Comparison of ENCODE assay signal across 20 mouse cellular contexts in genomic region chr8:91317567-91318227, GRCm38 (mm10). TPM values are rescaled to one million over a fixed set of nuclear protein-coding genes. Genes with fewer than 3 reads are reported as not detected.
DNase-seq lines count a peak whose midpoint lies in the region; ATAC-seq and TF ChIP-seq lines count a peak whose summit lies in the region.
"Had no signal": no experiment of that assay in that cellular context is flagged by ENCODE, and none has a peak within 500 bp of the region (broad histone marks: within the 10 kb centered on the region; RNA-seq: fewer than 3 reads in every experiment).

No protein-coding gene starts in this region.

- no peak for TF ChIP-seq CTCF in CH12.LX (conservative IDR thresholded peaks at IDR 0.05 in 1 of 2, IDR thresholded peaks at IDR 0.05 in 1 of 2; ENCODE audit: low read depth in 2 of 2, low read length in 2 of 2)

- H3K4me1 ChIP-seq in CH12.LX (ENCODE audit: control insufficient read depth in 1 of 2, insufficient read depth in 2 of 2) (peaks cover 0 to 27% of the 10 kb centered on the region in 2 experiments; a peak in 2 of 4 replicates), ES-E14 (ENCODE audit: control insufficient read depth in 2 of 2, insufficient read depth in 2 of 2, low read length in 2 of 2, poor library complexity in 1 of 2) (no peaks in the 10 kb centered on the region)
- peaks cover 23% of the 10 kb centered on the region for H3K4me1 ChIP-seq in forebrain, embryonic 15.5 days

- TF ChIP-seq EP300 in CH12.LX (IDR thresholded peaks at IDR 0.05; ENCODE audit: low read length): no peak

- no peak overlapping the region for H3K27ac ChIP-seq in CH12.LX (ENCODE audit: insufficient read depth, low read depth)
- H3K27ac ChIP-seq in ES-E14 (ENCODE audit: insufficient read depth, low read depth, low read length, poor library complexity, severe bottlenecking): no peak overlapping the region
- H3K27ac ChIP-seq in forebrain, embryonic 15.5 days (replicated peaks): no peak overlapping the region
- H3K27ac ChIP-seq: embryonic facial prominence, embryonic 10.5 days; embryonic facial prominence, embryonic 12.5 days; forebrain, embryonic 10.5 days; forebrain, embryonic 12.5 days had no signal

- no peak for TF ChIP-seq RAD21 in CH12.LX (IDR thresholded peaks at IDR 0.05; ENCODE audit: low read depth, low read length)

- H3K9ac ChIP-seq in CH12.LX (ENCODE audit: insufficient read depth, low read depth): no peak overlapping the region
- H3K9ac ChIP-seq in ES-E14 (ENCODE audit: insufficient read depth, low read depth, low read length, poor library complexity, severe bottlenecking): no peak overlapping the region
- H3K9ac ChIP-seq in forebrain, embryonic 15.5 days (replicated peaks): no peak overlapping the region
- H3K9ac ChIP-seq: embryonic facial prominence, embryonic 12.5 days; forebrain, embryonic 12.5 days; forebrain, postnatal 0 days had no signal

- no peaks in the 10 kb centered on the region for H3K27me3 ChIP-seq in CH12.LX (replicated peaks)
- no peaks in the 10 kb centered on the region for H3K27me3 ChIP-seq in forebrain, embryonic 15.5 days
- H3K27me3 ChIP-seq: embryonic facial prominence, embryonic 12.5 days; forebrain, embryonic 12.5 days had no signal

- peaks cover 0 to 53% of the 10 kb centered on the region in 2 experiments for H3K36me3 ChIP-seq in CH12.LX (replicated peaks in 1 of 2; ENCODE audit: control insufficient read depth in 1 of 2, insufficient read depth in 1 of 2, low read length in 1 of 2)
- no peaks in the 10 kb centered on the region for H3K36me3 ChIP-seq in ES-E14 (ENCODE audit: control insufficient read depth, insufficient read depth, low read length, poor library complexity, severe bottlenecking)
- H3K36me3 ChIP-seq in forebrain, embryonic 15.5 days: no peaks in the 10 kb centered on the region
- H3K36me3 ChIP-seq: embryonic facial prominence, embryonic 12.5 days; forebrain, embryonic 12.5 days had no signal

- in situ Hi-C loops in CH12.LX (cut with MboI; ENCODE audit: low pct_ligation_motif_present, low pct_unique_long_range_greater_than_20kb, low sequenced_read_pairs): no loop called here
- in situ Hi-C loops in ES-E14 (cut with MboI; ENCODE audit: low sequenced_read_pairs in 2 of 2, unreplicated experiment in 2 of 2): no loop called here

- H3K4me2 ChIP-seq in CH12.LX (ENCODE audit: insufficient read depth, low read depth, poor library complexity, severe bottlenecking): no peak overlapping the region
- H3K4me2 ChIP-seq in forebrain, embryonic 15.5 days (replicated peaks): no peak overlapping the region
- H3K4me2 ChIP-seq: embryonic facial prominence, embryonic 12.5 days; forebrain, embryonic 12.5 days had no signal

- peaks cover 27% of the 10 kb centered on the region for H3K79me2 ChIP-seq in CH12.LX (replicated peaks; ENCODE audit: control insufficient read depth, extremely low read depth, insufficient read depth, poor library complexity, severe bottlenecking)

- WGBS in forebrain, embryonic 15.5 days: 90% methylated on average over 5 of the region's 5 CpGs

- no peak overlapping the region for H3K4me3 ChIP-seq in CH12.LX (replicated peaks in 1 of 3; ENCODE audit: low read depth in 2 of 3, low read length in 2 of 3, poor library complexity in 1 of 3)
- no peak overlapping the region for H3K4me3 ChIP-seq in ES-E14 (ENCODE audit: insufficient read depth in 1 of 2, low read depth in 1 of 2, low read length in 2 of 2, poor library complexity in 1 of 2, severe bottlenecking in 1 of 2)
- no peak overlapping the region for H3K4me3 ChIP-seq in forebrain, embryonic 15.5 days
- H3K4me3 ChIP-seq: embryonic facial prominence, embryonic 10.5 days; embryonic facial prominence, embryonic 12.5 days; forebrain, embryonic 10.5 days; forebrain, embryonic 12.5 days had no signal

- dilution Hi-C loops in CH12.LX (cut with MboI; ENCODE audit: extremely low pct_ligation_motif_present, extremely low pct_unique_long_range_greater_than_20kb, low sequenced_read_pairs): no loop called here

- no peak for TF ChIP-seq POLR2A in CH12.LX (IDR thresholded peaks at IDR 0.05; ENCODE audit: low read depth, low read length)

- DNase-seq in CH12.LX (ENCODE audit: extremely low read depth) (no peak), ES-E14 (ENCODE audit: low read depth, low spot score) (no peak), MEL-GATA-1-ER (ENCODE audit: extremely low read depth, low read depth) (peak; percentile 16)
- DNase-seq in spleen, postnatal 14 days (ENCODE audit: low spot score in 2 of 2): no peak
- DNase-seq: adrenal gland, adult 2 months; adrenal gland, postnatal 10 days; adrenal gland, postnatal 25 days; cerebellum, adult 11-12 months; cerebellum, adult 2 months; cerebellum, adult 9-10 months; cerebellum, postnatal 10 days; cerebellum, postnatal 25 days; forebrain, postnatal 0 days had no signal

- no peaks in the 10 kb centered on the region for H3K9me3 ChIP-seq in CH12.LX (replicated peaks; ENCODE audit: low read length)
- H3K9me3 ChIP-seq in ES-E14 (ENCODE audit: control insufficient read depth, insufficient read depth, low read depth, low read length): no peaks in the 10 kb centered on the region
- H3K9me3 ChIP-seq in forebrain, embryonic 15.5 days: no peaks in the 10 kb centered on the region
- H3K9me3 ChIP-seq: embryonic facial prominence, embryonic 10.5 days; embryonic facial prominence, embryonic 12.5 days; forebrain, embryonic 10.5 days; forebrain, embryonic 12.5 days had no signal

- ATAC-seq in erythroid progenitor cell, adult 5-6 weeks (replicated peaks; ENCODE audit: low FRiP score, poor library complexity, severe bottlenecking): no peak
- no peak for ATAC-seq in forebrain, embryonic 15.5 days (replicated peaks)
- ATAC-seq: forebrain, embryonic 14.5 days; forebrain, postnatal 0 days had no signal

TF ChIP-seq in CH12.LX, 34 proteins besides CTCF, POLR2A, EP300 and RAD21:
- TF ChIP-seq NELFE (IDR thresholded peaks at IDR 0.05; ENCODE audit: low read depth, low read length) (no peak), USF1 (IDR thresholded peaks at IDR 0.05; ENCODE audit: low read depth, low read length) (no peak), NRF1 (IDR thresholded peaks at IDR 0.05; ENCODE audit: low read depth, low read length) (no peak), BHLHE40 (IDR thresholded peaks at IDR 0.05; ENCODE audit: low read depth, low read length) (no peak), ZKSCAN1 (IDR thresholded peaks at IDR 0.05; ENCODE audit: borderline replicate concordance, low read depth, low read length) (no peak), MAFK (IDR thresholded peaks at IDR 0.05; ENCODE audit: insufficient replicate concordance, low read length) (peak; percentile 94), MAX (IDR thresholded peaks at IDR 0.05; ENCODE audit: low read length) (no peak)

TF ChIP-seq in ES-E14, 5 proteins besides CTCF, POLR2A, EP300 and RAD21:
- TF ChIP-seq MAFK (IDR thresholded peaks at IDR 0.05; ENCODE audit: insufficient read depth, low read depth, low read length): peak; percentile 95
- no peak for TF ChIP-seq ZC3H11A (IDR thresholded peaks at IDR 0.05; ENCODE audit: borderline replicate concordance, low read depth, low read length)
- TF ChIP-seq HCFC1 (IDR thresholded peaks at IDR 0.05; ENCODE audit: borderline replicate concordance, insufficient read depth, low read length): no peak
- TF ChIP-seq CHD2 (IDR thresholded peaks at IDR 0.05; ENCODE audit: low read depth, low read length): no peak

RNA-seq across cellular contexts. Expression of gene Fto, which starts 4.4 kb away (rescaled TPM):
- total RNA-seq in CH12.LX (2012; rRNA removed) (14.0 and 15.7 TPM in 2 replicates), CH12.LX (2014; rRNA removed) (7.7 and 8.4 TPM in 2 replicates), ES-E14 (2012; rRNA removed) (16.8 and 21.8 TPM in 2 replicates)
- polyA plus RNA-seq in CH12.LX (2012; ENCODE audit: insufficient read length, low read depth): 39.3 and 43.2 TPM in 2 replicates
- total RNA-seq in erythroid progenitor cell, adult 5-6 weeks (2015; ENCODE audit: low replicate concordance): 7.5 and 17.3 TPM in 2 replicates
- total RNA-seq in erythroid progenitor cell, adult 5-6 weeks (2017; ENCODE audit: low replicate concordance): 7.9 and 16.6 TPM in 2 replicates
- 111 and 114 TPM in 2 replicates for polyA plus RNA-seq in forebrain, embryonic 15.5 days (2015; fragmentation: Nextera tagmentation; extraction: Ambion mirVana)

RNA-seq across cellular contexts. Expression of gene Rpgrip1l, which starts 4.6 kb away (rescaled TPM):
- total RNA-seq in CH12.LX (2012; rRNA removed): 2.6 and 5.0 TPM in 2 replicates
- 2.1 and 2.7 TPM in 2 replicates for total RNA-seq in CH12.LX (2014; rRNA removed)
- polyA plus RNA-seq in CH12.LX (2012; ENCODE audit: insufficient read length, low read depth): 3.8 and 5.4 TPM in 2 replicates
- 2.7 and 4.4 TPM in 2 replicates for total RNA-seq in ES-E14 (2012; rRNA removed)
- 10.1 and 47.2 TPM in 2 replicates for total RNA-seq in erythroid progenitor cell, adult 5-6 weeks (2015; ENCODE audit: low replicate concordance)
- total RNA-seq in erythroid progenitor cell, adult 5-6 weeks (2017; ENCODE audit: low replicate concordance): 11.4 and 11.6 TPM in 2 replicates
- 13.6 and 14.0 TPM in 2 replicates for polyA plus RNA-seq in forebrain, embryonic 15.5 days (2015; fragmentation: Nextera tagmentation; extraction: Ambion mirVana)
